Mouse (Mus musculus) lung, postnatal 14 days (tissue): ENCODE measurements around the gene Dnaaf5.
A peak's percentile ranks its signal among the peaks of the same experiment; 100 is the strongest.

Experiments used
- DNase-seq: peaks from one replicate; pipeline ENCODE4 v3.0.0; 2021

Gene Dnaaf5

GRCm38 (mm10) chr5:139199995-139200769 is 50.2 kb downstream of the Dnaaf5 start, which contains the start of gene Sun1:
Gene Sun1, plus strand, starts transcription at chr5:139200637.
- DNase-seq, result peak; percentile 98

GRCm38 (mm10) chr5:139200770-139201569 is 50.9 kb downstream of the Dnaaf5 start:
- no peak for DNase-seq

- no peak for DNase-seq
Observed at GRCm38 (mm10) chr5:139202127-139202526, 52.1 kb downstream of the Dnaaf5 start.

- no peak for DNase-seq
Observed at GRCm38 (mm10) chr5:139203312-139203711, 53.3 kb downstream of the Dnaaf5 start.

GRCm38 (mm10) chr5:139206081-139206480 is 56.1 kb downstream of the Dnaaf5 start:
- no peak for DNase-seq

- DNase-seq, result no peak
Observed at GRCm38 (mm10) chr5:139206525-139206924, 56.5 kb downstream of the Dnaaf5 start.

GRCm38 (mm10) chr5:139208183-139208582 is 58.2 kb downstream of the Dnaaf5 start:
- DNase-seq, result no peak

- no peak for DNase-seq
Observed at GRCm38 (mm10) chr5:139208871-139209684, 59.1 kb downstream of the Dnaaf5 start.

- no peak for DNase-seq
Observed at GRCm38 (mm10) chr5:139209685-139210026, 59.6 kb downstream of the Dnaaf5 start.

- DNase-seq, result no peak
Observed at GRCm38 (mm10) chr5:139211737-139212385, 61.8 kb downstream of the Dnaaf5 start.

GRCm38 (mm10) chr5:139214298-139214697 is 64.3 kb downstream of the Dnaaf5 start:
- no peak for DNase-seq

- DNase-seq, result no peak
Observed at GRCm38 (mm10) chr5:139215184-139215583, 65.2 kb downstream of the Dnaaf5 start.

GRCm38 (mm10) chr5:139216121-139216520 is 66.1 kb downstream of the Dnaaf5 start:
- no peak for DNase-seq

GRCm38 (mm10) chr5:139216774-139217173 is 66.8 kb downstream of the Dnaaf5 start:
- no peak for DNase-seq

GRCm38 (mm10) chr5:139220006-139220515 is 70.0 kb downstream of the Dnaaf5 start:
- DNase-seq, result no peak

- no peak for DNase-seq
Observed at GRCm38 (mm10) chr5:139220610-139221009, 70.6 kb downstream of the Dnaaf5 start.

GRCm38 (mm10) chr5:139223331-139223730 is 73.3 kb downstream of the Dnaaf5 start:
- no peak for DNase-seq

- DNase-seq, result no peak
Observed at GRCm38 (mm10) chr5:139227236-139227635, 77.2 kb downstream of the Dnaaf5 start.

GRCm38 (mm10) chr5:139227645-139228044 is 77.6 kb downstream of the Dnaaf5 start:
- no peak for DNase-seq

- no peak for DNase-seq
Observed at GRCm38 (mm10) chr5:139228318-139228717, 78.3 kb downstream of the Dnaaf5 start.

GRCm38 (mm10) chr5:139229716-139230115 is 79.7 kb downstream of the Dnaaf5 start:
- no peak for DNase-seq

- DNase-seq, result no peak
Observed at GRCm38 (mm10) chr5:139232083-139232482, 82.1 kb downstream of the Dnaaf5 start.
